Mouse (Mus musculus) lung, postnatal 0 days (tissue): ENCODE results near the gene Zfp866. TPM values are rescaled to one million over a fixed set of nuclear protein-coding genes. Genes with fewer than 3 reads are reported as not detected.
A peak's percentile ranks its signal among the peaks of the same experiment; 100 is the strongest.

ENCODE experiments used
- ATAC-seq: fragments of 200-750 bp; cut with Nextera tagmentation; 2 replicates; pipeline ENCODE4 v1.8.0; 2017; ENCODE audit warnings: moderate library complexity
- DNase-seq: peaks from one replicate; pipeline ENCODE4 v3.0.0-alpha.2; 2016; ENCODE audit warnings: low spot score
- H3K27ac ChIP-seq: fragments of 300-500 bp; sonication (generic); 2 replicates; pipeline ENCODE4 v1.5.1; 2014; ENCODE audit warnings: antibody characterized with exemption, mild to moderate bottlenecking, low read length, mixed read lengths
- H3K27me3 ChIP-seq: fragments of 300-500 bp; sonication (generic); replicated peaks from 2 replicates; pipeline ENCODE4 v1.6.1; 2014; ENCODE audit warnings: low read length, mixed read lengths; ENCODE audit not compliant: insufficient read depth
- H3K36me3 ChIP-seq: fragments of 300-500 bp; sonication (generic); 2 replicates; pipeline ENCODE4 v1.6.1; 2014; ENCODE audit warnings: low read length, mixed read lengths; ENCODE audit not compliant: insufficient read depth
- H3K4me1 ChIP-seq: fragments of 300-500 bp; sonication (generic); 2 replicates; pipeline ENCODE4 v1.6.1; 2014; ENCODE audit warnings: antibody characterized with exemption, low read depth, low read length, mixed read lengths; ENCODE audit not compliant: insufficient read depth
- H3K4me2 ChIP-seq: fragments of 300-500 bp; sonication (generic); replicated peaks from 2 replicates; pipeline ENCODE4 v1.6.1; 2014; ENCODE audit warnings: low read depth, mild to moderate bottlenecking, low read length, moderate library complexity, mixed read lengths
- H3K4me3 ChIP-seq: fragments of 300-500 bp; sonication (generic); 2 replicates; pipeline ENCODE4 v1.5.1; 2014; ENCODE audit warnings: low read depth, low read length
- H3K9ac ChIP-seq: fragments of 300-500 bp; sonication (generic); replicated peaks from 2 replicates; pipeline ENCODE4 v1.6.1; 2014; ENCODE audit warnings: low read depth, mild to moderate bottlenecking
- H3K9me3 ChIP-seq: fragments of 300-500 bp; sonication (generic); 2 replicates; pipeline ENCODE4 v1.6.1; 2016; ENCODE audit warnings: low read length, mixed read lengths
- CTCF ChIP-seq: IDR thresholded peaks from 2 replicates; pipeline ENCODE4 v1.5.1; 2016; ENCODE audit warnings: antibody characterized with exemption, mild to moderate bottlenecking
- EP300 ChIP-seq: IDR thresholded peaks from 2 replicates; pipeline ENCODE4 v1.6.1; 2016; ENCODE audit warnings: antibody characterized with exemption, mild to moderate bottlenecking, control low read depth
- WGBS: fragments of 180-500 bp; shearing (Covaris S2); extraction: QIAGEN DNeasy Blood & Tissue Kit; methylation state at CpG from one replicate; pipeline ENCODE4 v1.1.7; 2014; 5-methylcytosine and 5-hydroxymethylcytosine counted together
- polyA plus RNA-seq: library from polyadenylated mRNA; unstranded; fragments of >200 nt; fragmentation: Nextera tagmentation; extraction: Ambion mirVana; gene quantifications from 2 replicates; pipeline ENCODE4 v1.2.1, GENCODE M21; 2015

Zfp866 gene
- polyA plus RNA-seq, result 12.8 and 13.2 TPM in 2 replicates

- Histone ChIP-seq H3K9me3 (no peaks in the 10 kb centered on the region), H3K4me2 (peak within 1 kb of the TSS; percentile 97), H3K36me3 (no peaks in the 10 kb centered on the region; the same call in 1 of the 2 replicates), H3K27me3 (no peaks in the 10 kb centered on the region), H3K4me3 (peak within 1 kb of the TSS; percentile 97), H3K27ac (peak within 1 kb of the TSS; percentile 79), H3K4me1 (peaks cover 7% of the 10 kb centered on the region; the same call in 1 of the 2 replicates), H3K9ac (peak within 1 kb of the TSS; percentile 88)
- TF ChIP-seq CTCF (peak; percentile 28), EP300 (no peak)
- under 1% methylated on average over 38 of the region's 38 CpGs for WGBS
- ATAC-seq (peak; percentile 97), DNase-seq (peak; percentile 95)
Measured at GRCm38 (mm10) chr8:69790773-69791367, at the start of gene Zfp866, which contains the start of gene Atp13a1. Gene Zfp866, minus strand, starts transcription at chr8:69791178. Gene Atp13a1, plus strand, starts transcription at chr8:69791163.

- H3K4me2 ChIP-seq, result no peak overlapping the region
- TF ChIP-seq CTCF (no peak), EP300 (no peak)
- ATAC-seq (no peak), DNase-seq (no peak)
- no peak overlapping the region for H3K27ac ChIP-seq
- 49% methylated on average over 8 of the region's 8 CpGs for WGBS
- no peaks in the 10 kb centered on the region; the same call in 1 of the 2 replicates for H3K4me1 ChIP-seq
- H3K36me3 ChIP-seq, result no peaks in the 10 kb centered on the region
- H3K9me3 ChIP-seq, result no peaks in the 10 kb centered on the region
- H3K27me3 ChIP-seq, result no peaks in the 10 kb centered on the region
- H3K4me3 ChIP-seq, result no peak overlapping the region
- no peak overlapping the region for H3K9ac ChIP-seq
Measured at GRCm38 (mm10) chr8:69837057-69837682, 46.2 kb upstream of the Zfp866 start.

DNA sequence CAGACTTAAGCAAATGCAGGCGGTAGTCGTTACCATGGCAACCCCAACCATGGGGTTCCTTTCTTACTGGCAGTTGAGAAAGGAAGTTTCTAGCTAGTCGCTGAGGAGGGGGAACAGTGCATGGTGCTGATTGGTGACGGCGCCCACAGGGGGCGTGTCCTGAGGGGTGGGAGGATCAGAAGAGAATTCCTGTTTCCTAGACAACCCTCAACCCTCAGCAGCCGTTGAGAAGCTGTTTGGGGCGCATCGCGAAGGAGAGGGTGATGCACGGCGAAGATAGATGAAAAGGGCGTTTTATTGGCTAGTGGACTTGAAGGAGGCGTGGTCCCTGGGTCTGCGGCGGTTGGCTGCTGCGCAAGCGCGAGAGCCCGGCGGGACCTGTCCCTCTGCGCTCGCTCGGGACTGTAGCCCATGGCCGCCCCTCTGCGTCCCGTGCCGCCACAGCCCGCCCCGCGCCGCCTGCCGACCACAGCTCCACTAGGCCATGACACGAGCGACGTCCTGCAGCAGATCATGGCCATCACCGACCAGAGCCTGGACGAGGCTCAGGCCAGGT, 41.4 kb upstream of the Zfp866 start, which contains the start of gene Pbx4:
Gene Pbx4, plus strand, starts transcription at position 194 of the 556 bp plus-strand sequence.
- no peak within 1 kb of the TSS for H3K27ac ChIP-seq
- H3K4me1 ChIP-seq, result no peaks in the 10 kb centered on the region; the same call in 1 of the 2 replicates
- TF ChIP-seq CTCF, result peak; percentile 57
- TF ChIP-seq EP300, result no peak

GRCm38 (mm10) chr8:69826371-69826770, 35.4 kb upstream of the Zfp866 start:
- H3K9me3 ChIP-seq, result no peaks in the 10 kb centered on the region
- no peak overlapping the region for H3K4me2 ChIP-seq
- no peak overlapping the region for H3K9ac ChIP-seq
- 95% methylated on average over 12 of the region's 12 CpGs for WGBS
- H3K4me3 ChIP-seq, result no peak overlapping the region
- H3K27me3 ChIP-seq, result no peaks in the 10 kb centered on the region
- H3K36me3 ChIP-seq, result no peaks in the 10 kb centered on the region
- no peak for ATAC-seq
- TF ChIP-seq EP300 (no peak), CTCF (no peak)
- DNase-seq, result no peak
- no peaks in the 10 kb centered on the region for H3K4me1 ChIP-seq
- no peak overlapping the region for H3K27ac ChIP-seq

More for the DNA sequence above, 41.4 kb upstream of the Zfp866 start, which contains the start of gene Pbx4:
- ATAC-seq (peak; percentile 94), DNase-seq (peak; percentile 91)
- Histone ChIP-seq H3K4me3 (peak within 1 kb of the TSS; percentile 24), H3K36me3 (no peaks in the 10 kb centered on the region), H3K4me2 (peak within 1 kb of the TSS; percentile 66), H3K9me3 (no peaks in the 10 kb centered on the region), H3K27me3 (no peaks in the 10 kb centered on the region), H3K9ac (no peak within 1 kb of the TSS)
- WGBS, result under 1% methylated on average over 37 of the region's 38 CpGs

DNA sequence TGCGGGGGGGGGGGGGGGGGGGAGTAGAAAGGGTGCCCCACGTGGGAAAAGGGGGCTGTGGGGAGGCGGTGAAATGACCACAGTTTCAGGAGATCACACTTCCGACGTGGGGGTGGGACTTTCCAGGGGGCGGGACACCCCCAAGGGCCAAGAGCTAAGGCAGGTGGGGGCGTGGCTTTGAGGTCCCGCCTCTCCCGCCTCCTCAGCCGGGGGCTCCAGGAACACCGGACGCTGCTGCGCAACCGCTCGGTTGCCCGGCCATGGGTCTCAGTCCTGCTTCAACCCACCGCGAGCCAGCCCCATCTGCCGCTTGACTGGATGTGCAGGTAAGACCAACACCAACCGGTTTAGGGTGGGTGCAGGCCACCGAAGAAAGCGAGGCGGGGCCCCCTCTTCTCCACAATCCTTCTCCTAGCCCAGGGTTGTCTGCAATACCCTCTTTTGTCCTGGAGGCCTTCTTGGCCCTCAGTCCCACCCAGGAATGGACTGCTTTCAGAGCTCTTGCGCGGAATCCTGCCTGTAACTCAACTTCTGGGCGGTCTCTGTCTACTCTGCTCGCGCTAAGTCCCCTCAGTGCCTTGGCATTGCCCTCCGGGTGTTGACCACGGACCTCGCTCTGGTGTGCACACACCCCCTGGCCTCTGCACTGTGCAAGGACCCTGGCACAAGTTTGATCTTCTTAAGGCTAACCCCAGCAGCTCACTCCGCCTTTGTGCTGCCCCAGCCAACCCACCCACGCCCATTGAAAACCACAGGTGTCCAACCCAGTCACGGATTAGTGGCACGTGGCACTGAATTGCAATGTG, 31.6 kb upstream of the Zfp866 start, which contains the start of gene Lpar2:
Gene Lpar2, plus strand, starts transcription at position 44 of the 806 bp plus-strand sequence.
- peak; percentile 22; the same call in 1 of the 2 replicates for TF ChIP-seq CTCF
- no peak for TF ChIP-seq EP300
- ATAC-seq, result peak; percentile 87
- DNase-seq, result peak; percentile 85

More for the DNA sequence above, 31.6 kb upstream of the Zfp866 start, which contains the start of gene Lpar2:
- Histone ChIP-seq H3K9ac (peak within 1 kb of the TSS; percentile 44), H3K27me3 (no peaks in the 10 kb centered on the region), H3K9me3 (no peaks in the 10 kb centered on the region), H3K4me1 (no peaks in the 10 kb centered on the region), H3K36me3 (no peaks in the 10 kb centered on the region), H3K4me2 (peak within 1 kb of the TSS; percentile 84), H3K27ac (peak within 1 kb of the TSS; percentile 74), H3K4me3 (peak within 1 kb of the TSS; percentile 46)
- 3% methylated on average over 28 of the region's 35 CpGs for WGBS
